Mouse (Mus musculus) neural tube, embryonic 15.5 days (tissue): ENCODE measurements around the gene Def8. TPM values are rescaled to one million over a fixed set of nuclear protein-coding genes. Genes with fewer than 3 reads are reported as not detected.
"Not testable (repeated sequence)": the region's sequence is repeated elsewhere in the genome, so short reads cannot be mapped to it uniquely, and the experiment has no call there.

Experiments used
- ATAC-seq: fragments of 200-750 bp; cut with Nextera tagmentation; 2 replicates; pipeline ENCODE4 v1.8.0; 2017; ENCODE audit warnings: mild to moderate bottlenecking, moderate TSS enrichment, moderate library complexity; ENCODE audit not compliant: low FRiP score
- H3K27ac ChIP-seq: fragments of 300-500 bp; sonication (generic); replicated peaks from 2 replicates; pipeline ENCODE4 v1.5.1; 2015; ENCODE audit warnings: mild to moderate bottlenecking, inconsistent platforms
- H3K27me3 ChIP-seq: fragments of 300-500 bp; sonication (generic); replicated peaks from 2 replicates; pipeline ENCODE4 v1.6.1; 2015; ENCODE audit warnings: inconsistent platforms
- H3K36me3 ChIP-seq: fragments of 300-500 bp; sonication (generic); 2 replicates; pipeline ENCODE4 v1.6.1; 2015; ENCODE audit warnings: inconsistent platforms
- H3K4me1 ChIP-seq: fragments of 300-500 bp; sonication (generic); 2 replicates; pipeline ENCODE4 v1.6.1; 2015; ENCODE audit warnings: inconsistent platforms
- H3K4me2 ChIP-seq: fragments of 300-500 bp; sonication (generic); 2 replicates; pipeline ENCODE4 v1.6.1; 2015; ENCODE audit warnings: inconsistent platforms, mild to moderate bottlenecking, moderate library complexity
- H3K4me3 ChIP-seq: fragments of 300-500 bp; sonication (generic); replicated peaks from 2 replicates; pipeline ENCODE4 v1.5.1; 2015; ENCODE audit warnings: mild to moderate bottlenecking, inconsistent platforms
- H3K9ac ChIP-seq: fragments of 300-500 bp; sonication (generic); replicated peaks from 2 replicates; pipeline ENCODE4 v1.6.1; 2015; ENCODE audit warnings: mild to moderate bottlenecking, inconsistent platforms
- H3K9me3 ChIP-seq: fragments of 300-500 bp; sonication (generic); replicated peaks from 2 replicates; pipeline ENCODE4 v1.6.1; 2016; ENCODE audit warnings: inconsistent platforms
- WGBS: fragments of 180-500 bp; shearing (Covaris S2); methylation state at CpG from one replicate; pipeline ENCODE4 v1.1.7; 2015; ENCODE audit warnings: mixed read lengths; 5-methylcytosine and 5-hydroxymethylcytosine counted together
- polyA plus RNA-seq: library from polyadenylated mRNA; unstranded; fragments of >200 nt; fragmentation: Nextera tagmentation; extraction: Ambion mirVana; gene quantifications from 2 replicates; pipeline ENCODE4 v1.2.1, GENCODE M21; 2015

Gene Def8
- polyA plus RNA-seq, 1 experiment from 2014 or later, result 52.3 TPM

GRCm38 (mm10) chr8:123427639-123428275 is 4.4 kb downstream of the Def8 start:
- peaks cover 7% of the 10 kb centered on the region; the same call in 1 of the 2 replicates for H3K36me3 ChIP-seq
- peaks cover 28% of the 10 kb centered on the region for H3K9me3 ChIP-seq
- 95% methylated on average over 24 of the region's 24 CpGs for WGBS
- H3K9ac ChIP-seq, result no peak overlapping the region
- ATAC-seq, result no peak
- H3K27me3 ChIP-seq, result no peaks in the 10 kb centered on the region
- H3K27ac ChIP-seq, result no peak overlapping the region
- no peak overlapping the region for H3K4me2 ChIP-seq
- no peak overlapping the region for H3K4me3 ChIP-seq
- peaks cover under 1% of the 10 kb centered on the region; the same call in 1 of the 2 replicates for H3K4me1 ChIP-seq

DNA sequence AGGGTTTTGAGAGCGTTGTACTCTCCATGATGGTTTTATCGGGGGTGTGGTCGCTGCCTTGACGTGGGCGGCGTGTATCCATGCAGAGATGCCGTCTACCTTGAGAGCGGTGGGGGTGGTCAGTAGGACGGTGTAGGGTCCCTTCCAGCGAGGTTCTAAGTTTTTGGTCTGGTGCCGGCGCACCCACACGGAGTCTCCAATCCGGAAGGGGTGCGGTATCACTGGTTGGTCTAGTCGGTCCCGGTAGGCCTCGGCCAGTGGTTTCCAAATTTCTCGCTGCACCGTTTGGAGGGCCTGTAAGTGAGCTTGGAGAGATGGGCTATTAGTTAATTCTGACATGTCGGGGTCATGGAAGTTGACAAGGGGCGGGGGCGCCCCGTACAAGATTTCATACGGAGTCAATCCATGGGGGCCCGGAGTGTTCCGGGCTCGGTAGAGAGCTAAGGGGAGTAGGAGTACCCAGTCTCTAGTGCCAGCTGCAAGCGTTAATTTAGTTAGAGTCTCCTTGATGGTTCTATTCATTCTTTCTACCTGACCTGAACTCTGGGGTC is 5.1 kb downstream of the Def8 start:
- no peak overlapping the region for H3K4me3 ChIP-seq
- H3K27ac ChIP-seq, result no peak overlapping the region
- H3K4me1 ChIP-seq, result no peaks in the 10 kb centered on the region
- H3K9me3 ChIP-seq, result peaks cover 28% of the 10 kb centered on the region
- H3K27me3 ChIP-seq, result no peaks in the 10 kb centered on the region
- H3K9ac ChIP-seq, result no peak overlapping the region
- no peak for ATAC-seq
- 98% methylated on average over 29 of the region's 29 CpGs for WGBS
- H3K36me3 ChIP-seq, result 0 out of 2 replicates have a peak, but pooled peaks cover 2% of the 10 kb centered on the region
- no peak overlapping the region for H3K4me2 ChIP-seq

DNA sequence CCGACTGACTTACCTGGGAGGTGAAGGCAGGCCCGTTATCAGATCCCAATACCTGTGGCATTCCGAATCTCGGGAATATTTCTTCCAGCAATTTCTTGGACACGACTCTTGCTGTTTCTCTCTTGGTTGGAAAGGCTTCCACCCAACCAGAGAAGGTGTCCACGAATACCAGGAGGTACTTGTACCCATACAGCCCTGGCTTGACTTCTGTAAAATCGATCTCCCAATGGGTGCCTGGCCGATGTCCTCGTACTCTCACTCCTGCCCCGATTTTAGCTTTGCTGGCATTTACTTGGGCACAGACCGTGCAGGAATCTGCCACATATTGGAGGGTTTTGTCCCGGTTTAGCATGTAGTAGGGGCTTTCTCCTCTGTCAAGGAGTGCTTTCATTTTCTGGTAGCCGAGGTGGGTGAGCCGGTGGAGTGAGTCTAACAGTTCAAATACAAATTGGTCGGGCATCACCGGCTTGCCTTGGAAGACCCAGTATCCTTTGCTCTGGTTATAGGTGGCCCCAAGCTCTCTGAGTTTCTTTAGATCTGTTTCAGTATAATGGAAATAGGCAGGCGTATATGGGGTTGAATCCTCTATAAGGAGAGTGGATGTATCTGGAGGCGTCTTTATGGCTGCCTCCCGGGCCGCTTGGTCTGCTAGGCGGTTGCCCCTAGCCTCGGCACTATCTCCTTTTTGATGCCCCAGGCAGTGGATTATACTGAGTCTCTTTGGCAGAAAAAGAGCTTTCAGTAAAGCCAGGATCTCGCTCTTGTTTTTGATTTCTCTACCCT is 5.8 kb downstream of the Def8 start:
- H3K4me3 ChIP-seq, result no peak overlapping the region
- H3K4me2 ChIP-seq, result no peak overlapping the region
- no peaks in the 10 kb centered on the region for H3K36me3 ChIP-seq
- H3K27ac ChIP-seq, result no peak overlapping the region
- 96% methylated on average over 23 of the region's 23 CpGs for WGBS
- peaks cover 28% of the 10 kb centered on the region for H3K9me3 ChIP-seq
- no peaks in the 10 kb centered on the region for H3K4me1 ChIP-seq
- no peak overlapping the region for H3K9ac ChIP-seq
- H3K27me3 ChIP-seq, result no peaks in the 10 kb centered on the region
- no peak for ATAC-seq

- not testable (repeated sequence) for H3K4me2 ChIP-seq, ATAC-seq, H3K27me3 ChIP-seq, H3K4me1 ChIP-seq, H3K4me3 ChIP-seq, H3K27ac ChIP-seq, H3K9ac ChIP-seq, H3K36me3 ChIP-seq
- 97% methylated on average over 15 of the region's 15 CpGs for WGBS
- peaks cover 28% of the 10 kb centered on the region for H3K9me3 ChIP-seq
Measured at GRCm38 (mm10) chr8:123429722-123430013, 6.3 kb downstream of the Def8 start.

DNA sequence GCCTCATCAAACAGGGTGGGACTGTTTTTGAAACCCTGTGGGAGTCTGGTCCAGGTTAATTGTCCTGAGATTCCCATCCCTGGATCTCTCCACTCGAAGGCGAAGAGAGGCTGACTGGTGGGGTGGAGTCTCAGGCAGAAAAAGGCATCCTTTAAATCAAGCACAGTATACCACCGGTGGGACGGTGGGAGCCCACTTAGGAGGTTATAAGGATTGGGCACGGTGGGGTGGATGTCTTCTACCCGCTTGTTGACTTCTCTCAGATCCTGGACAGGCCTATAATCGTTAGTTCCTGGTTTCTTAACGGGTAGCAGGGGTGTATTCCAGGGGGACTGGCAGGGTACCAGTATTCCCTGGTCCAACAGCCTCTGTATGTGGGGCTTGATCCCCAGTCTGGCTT is 7.6 kb downstream of the Def8 start:
- H3K9me3 ChIP-seq, result peaks cover 28% of the 10 kb centered on the region
- not testable (repeated sequence) for H3K36me3 ChIP-seq, ATAC-seq, H3K4me1 ChIP-seq, H3K27ac ChIP-seq, H3K9ac ChIP-seq, H3K4me2 ChIP-seq, H3K4me3 ChIP-seq, H3K27me3 ChIP-seq
- 94% methylated on average over 8 of the region's 8 CpGs for WGBS

DNA sequence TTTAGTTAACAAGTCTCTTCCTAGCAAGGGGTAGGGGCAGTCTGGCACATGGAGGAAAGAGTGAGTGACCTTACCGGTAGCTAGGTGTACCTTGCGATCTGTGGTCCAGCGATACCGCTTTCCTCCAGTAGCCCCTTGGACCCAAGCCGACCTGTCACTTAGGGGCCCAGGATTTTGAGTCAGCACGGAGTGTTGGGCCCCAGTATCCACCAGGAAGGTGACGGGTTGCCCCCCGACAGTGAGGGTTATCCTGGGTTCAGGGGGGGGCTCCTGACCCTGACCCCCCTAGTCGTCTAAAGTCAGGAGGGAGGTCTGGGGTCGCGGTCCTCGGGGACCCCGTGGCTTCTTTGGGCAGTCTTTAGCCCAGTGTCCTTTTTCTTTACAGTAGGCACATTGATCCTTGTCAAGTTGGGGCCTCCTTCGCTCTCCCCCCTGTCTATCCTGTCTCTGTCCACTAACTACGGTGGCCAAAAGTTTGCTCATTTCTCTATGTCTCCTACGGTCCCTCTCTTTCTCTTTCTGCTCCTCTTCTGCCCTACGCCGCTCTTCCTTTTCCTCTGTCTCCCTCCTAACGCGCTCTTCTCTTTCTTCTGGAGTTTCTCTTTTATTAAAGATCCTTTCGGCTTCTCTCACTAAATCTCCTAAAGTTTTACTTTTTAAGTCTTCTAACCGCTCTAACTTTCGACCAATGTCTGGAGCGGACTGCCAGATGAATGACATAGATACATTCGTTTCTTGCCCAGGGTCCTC is 8.5 kb downstream of the Def8 start:
- WGBS, result 97% methylated on average over 25 of the region's 25 CpGs
- H3K9me3 ChIP-seq, result peaks cover 28% of the 10 kb centered on the region

GRCm38 (mm10) chr8:123432381-123432780 is 9.1 kb downstream of the Def8 start:
- Histone ChIP-seq H3K27me3 (no peaks in the 10 kb centered on the region), H3K4me3 (no peak overlapping the region), H3K27ac (no peak overlapping the region), H3K4me1 (no peaks in the 10 kb centered on the region), H3K36me3 (no peaks in the 10 kb centered on the region), H3K4me2 (no peak overlapping the region), H3K9me3 (peaks cover 28% of the 10 kb centered on the region), H3K9ac (no peak overlapping the region)
- 97% methylated on average over 16 of the region's 16 CpGs for WGBS
- no peak for ATAC-seq

More for the DNA sequence above, 8.5 kb downstream of the Def8 start:
- H3K36me3 ChIP-seq, result no peaks in the 10 kb centered on the region
- no peaks in the 10 kb centered on the region for H3K4me1 ChIP-seq
- H3K4me2 ChIP-seq, result no peak overlapping the region
- H3K27me3 ChIP-seq, result no peaks in the 10 kb centered on the region
- no peak overlapping the region for H3K9ac ChIP-seq
- no peak overlapping the region for H3K27ac ChIP-seq
- ATAC-seq, result no peak
- H3K4me3 ChIP-seq, result no peak overlapping the region

- H3K4me3 ChIP-seq, H3K4me1 ChIP-seq, H3K27ac ChIP-seq, H3K36me3 ChIP-seq, ATAC-seq, H3K9ac ChIP-seq, H3K27me3 ChIP-seq, H3K4me2 ChIP-seq: not testable (repeated sequence)
- H3K9me3 ChIP-seq, result peaks cover 18% of the 10 kb centered on the region
- 97% methylated on average over 43 of the region's 47 CpGs for WGBS
Measured at GRCm38 (mm10) chr8:123433241-123433974, 10.1 kb downstream of the Def8 start.

DNA sequence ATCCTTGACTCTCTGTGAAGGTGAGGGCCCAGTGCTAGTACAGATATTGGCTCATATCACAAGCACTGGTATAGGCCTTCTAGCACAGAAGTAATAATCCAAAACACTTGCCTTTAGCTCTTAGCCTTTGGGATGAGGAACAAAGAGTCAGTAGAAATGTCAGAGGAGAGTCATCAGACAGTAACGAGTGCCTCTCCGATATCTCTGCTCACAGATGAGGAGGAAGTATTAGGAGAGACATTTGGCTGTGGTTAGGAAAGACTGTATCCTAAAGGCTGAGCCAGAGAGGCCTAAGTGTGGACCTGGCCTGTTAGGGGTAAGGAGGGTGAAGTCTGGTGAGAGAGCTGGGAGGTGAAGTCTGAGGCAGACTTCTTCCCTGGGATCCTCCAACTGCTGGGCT is 18.5 kb downstream of the Def8 start:
- Histone ChIP-seq H3K4me3 (no peak overlapping the region), H3K9ac (no peak overlapping the region), H3K4me2 (no peak overlapping the region), H3K4me1 (peaks cover 11% of the 10 kb centered on the region), H3K27ac (no peak overlapping the region), H3K27me3 (no peaks in the 10 kb centered on the region), H3K36me3 (no peaks in the 10 kb centered on the region), H3K9me3 (no peaks in the 10 kb centered on the region)
- 97% methylated on average over 2 of the region's 2 CpGs for WGBS
- no peak for ATAC-seq

GRCm38 (mm10) chr8:123442351-123442750 is 19.0 kb downstream of the Def8 start:
- H3K4me2 ChIP-seq, result peak overlapping the region; percentile 68
- 84% methylated on average over 5 of the region's 5 CpGs for WGBS
- peak; percentile 29 for ATAC-seq
- peak overlapping the region; percentile 87; the same call in 1 of the 2 replicates for H3K27ac ChIP-seq
- no peak overlapping the region for H3K9ac ChIP-seq
- no peaks in the 10 kb centered on the region for H3K27me3 ChIP-seq
- no peaks in the 10 kb centered on the region for H3K9me3 ChIP-seq
- peaks cover 11% of the 10 kb centered on the region for H3K4me1 ChIP-seq
- H3K4me3 ChIP-seq, result peak overlapping the region; percentile 69
- H3K36me3 ChIP-seq, result no peaks in the 10 kb centered on the region

GRCm38 (mm10) chr8:123442871-123443575 is 19.7 kb downstream of the Def8 start:
- 1% methylated on average over 41 of the region's 41 CpGs for WGBS
- Histone ChIP-seq H3K4me3 (peak overlapping the region; percentile 69), H3K4me2 (peak overlapping the region; percentile 68), H3K9ac (peak overlapping the region; percentile 81), H3K27me3 (no peaks in the 10 kb centered on the region), H3K36me3 (no peaks in the 10 kb centered on the region), H3K27ac (peak overlapping the region; percentile 87), H3K9me3 (no peaks in the 10 kb centered on the region), H3K4me1 (peaks cover 11% of the 10 kb centered on the region)
- peak; percentile 96 for ATAC-seq
